Mouse (Mus musculus) heart, embryonic 16.5 days (tissue): Measurements from ENCODE around the gene Rbfox1. TPM values are rescaled to one million over a fixed set of nuclear protein-coding genes. Genes with fewer than 3 reads are reported as not detected.

Source experiments
- ATAC-seq: fragments of 200-750 bp; cut with Nextera tagmentation; replicated peaks from 2 replicates; pipeline ENCODE4 v1.8.0; 2017; ENCODE audit warnings: moderate number of reproducible peaks; ENCODE audit not compliant: insufficient read depth, low FRiP score; ENCODE audit errors: extremely low read depth
- H3K27ac ChIP-seq: fragments of 300-500 bp; sonication (generic); 2 replicates; pipeline ENCODE4 v1.5.1; 2014; ENCODE audit warnings: mild to moderate bottlenecking, low read length, control low read depth, moderate library complexity
- H3K27me3 ChIP-seq: fragments of 300-500 bp; sonication (generic); 2 replicates; pipeline ENCODE4 v1.6.1; 2014; ENCODE audit warnings: low read length, mixed read lengths; ENCODE audit not compliant: control insufficient read depth, insufficient read depth
- H3K36me3 ChIP-seq: fragments of 300-500 bp; sonication (generic); 2 replicates; pipeline ENCODE4 v1.6.1; 2014; ENCODE audit not compliant: control insufficient read depth, insufficient read depth
- H3K4me1 ChIP-seq: fragments of 300-500 bp; sonication (generic); 2 replicates; pipeline ENCODE4 v1.6.1; 2014; ENCODE audit warnings: low read length, mixed read lengths; ENCODE audit not compliant: control insufficient read depth, insufficient read depth
- H3K4me2 ChIP-seq: fragments of 300-500 bp; sonication (generic); 2 replicates; pipeline ENCODE4 v1.6.1; 2014; ENCODE audit warnings: low read depth, mild to moderate bottlenecking, control low read depth, low read length
- H3K4me3 ChIP-seq: fragments of 300-500 bp; sonication (generic); 2 replicates; pipeline ENCODE4 v1.5.1; 2014; ENCODE audit warnings: mild to moderate bottlenecking, control low read depth, low read length
- H3K9ac ChIP-seq: fragments of 300-500 bp; sonication (generic); 2 replicates; pipeline ENCODE4 v1.6.1; 2014; ENCODE audit warnings: low read length, control low read depth
- H3K9me3 ChIP-seq: fragments of 300-500 bp; sonication (generic); replicated peaks from 2 replicates; pipeline ENCODE4 v1.6.1; 2016; ENCODE audit warnings: low read length; ENCODE audit not compliant: control insufficient read depth
- WGBS: fragments of 180-500 bp; shearing (Covaris S2); extraction: QIAGEN DNeasy Blood & Tissue Kit; methylation state at CpG from one replicate; pipeline ENCODE4 v1.1.7; 2014; 5-methylcytosine and 5-hydroxymethylcytosine counted together
- polyA plus RNA-seq: library from polyadenylated mRNA; unstranded; fragments of >200 nt; fragmentation: Nextera tagmentation; extraction: Ambion mirVana; gene quantifications from 2 replicates; pipeline ENCODE4 v1.2.1, GENCODE M21; 2015

Gene Rbfox1
- polyA plus RNA-seq, 1 experiment from 2014 or later: 5.9 TPM

DNA sequence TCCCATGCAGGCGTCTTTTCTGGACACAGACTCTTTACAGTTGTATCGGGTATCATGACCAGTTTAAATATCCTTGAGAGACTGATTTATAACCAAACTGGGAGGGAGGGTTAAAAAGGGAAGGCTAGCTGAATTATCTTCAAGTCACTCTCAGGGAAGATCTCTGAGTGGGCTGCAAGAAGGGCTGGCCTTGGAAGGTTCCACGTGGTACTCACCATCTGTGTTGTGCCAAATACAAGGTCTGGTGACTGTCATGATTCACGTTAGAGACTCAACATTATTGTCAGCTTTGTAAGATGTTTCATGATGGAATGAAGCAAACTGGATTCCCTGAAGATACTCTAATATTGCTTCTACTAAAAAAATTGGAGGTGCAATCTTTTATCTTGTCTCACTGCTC, 847.5 kb downstream of the Rbfox1 start:
- Histone ChIP-seq H3K9me3 (no peaks in the 10 kb centered on the region), H3K36me3 (no peaks in the 10 kb centered on the region), H3K27me3 (no peaks in the 10 kb centered on the region), H3K4me2 (no peak overlapping the region), H3K27ac (no peak overlapping the region), H3K4me1 (no peaks in the 10 kb centered on the region), H3K9ac (no peak overlapping the region), H3K4me3 (no peak overlapping the region)
- 72% methylated on average over 4 of the region's 4 CpGs for WGBS
- ATAC-seq: no peak

DNA sequence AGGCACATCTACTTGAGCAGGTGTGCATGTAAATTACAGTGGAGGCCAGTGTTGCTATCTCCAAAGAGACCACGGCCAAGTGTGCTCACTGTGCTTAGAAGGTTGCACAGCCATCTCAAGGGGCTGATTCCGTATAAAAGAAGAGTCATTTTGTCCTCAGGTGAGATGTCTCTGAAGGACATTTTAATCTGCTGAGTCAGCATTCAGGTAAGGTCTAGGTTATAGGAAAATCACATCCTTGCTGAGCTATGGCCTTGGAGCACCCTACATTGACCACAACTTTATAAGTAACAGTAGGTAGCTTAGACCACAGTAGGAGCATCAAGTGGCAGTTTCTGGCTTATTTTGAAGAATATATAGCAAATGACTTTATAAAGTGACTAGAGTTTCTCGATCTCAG, 848.3 kb downstream of the Rbfox1 start:
- no peak overlapping the region for H3K9ac ChIP-seq
- 86% methylated on average over 3 of the region's 3 CpGs for WGBS
- ATAC-seq: no peak
- no peaks in the 10 kb centered on the region for H3K36me3 ChIP-seq
- H3K4me1 ChIP-seq: no peaks in the 10 kb centered on the region
- no peak overlapping the region for H3K4me2 ChIP-seq
- no peak overlapping the region for H3K27ac ChIP-seq
- no peak overlapping the region for H3K4me3 ChIP-seq
- H3K27me3 ChIP-seq: no peaks in the 10 kb centered on the region
- no peaks in the 10 kb centered on the region for H3K9me3 ChIP-seq

DNA sequence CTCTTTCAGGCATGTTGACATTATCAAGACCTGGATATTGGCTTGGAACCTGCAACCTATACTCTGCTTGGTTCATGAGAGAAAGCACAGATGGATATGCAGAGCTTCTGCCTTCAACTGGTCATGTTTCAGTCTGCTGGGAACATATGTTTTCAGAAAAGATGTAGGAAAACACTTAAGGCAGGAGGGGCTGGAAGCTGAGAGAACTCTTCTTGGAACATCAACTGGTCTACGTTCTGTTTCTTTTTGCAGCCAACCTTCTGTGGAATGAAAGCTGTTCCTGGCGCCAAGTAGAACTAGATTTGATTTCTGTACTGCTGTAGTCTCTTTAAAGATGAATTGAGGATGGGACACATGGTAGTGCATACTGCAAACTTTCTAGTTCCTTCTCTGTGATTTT, 851.4 kb downstream of the Rbfox1 start:
- H3K9ac ChIP-seq: no peak overlapping the region
- H3K9me3 ChIP-seq: no peaks in the 10 kb centered on the region
- no peak for ATAC-seq

DNA sequence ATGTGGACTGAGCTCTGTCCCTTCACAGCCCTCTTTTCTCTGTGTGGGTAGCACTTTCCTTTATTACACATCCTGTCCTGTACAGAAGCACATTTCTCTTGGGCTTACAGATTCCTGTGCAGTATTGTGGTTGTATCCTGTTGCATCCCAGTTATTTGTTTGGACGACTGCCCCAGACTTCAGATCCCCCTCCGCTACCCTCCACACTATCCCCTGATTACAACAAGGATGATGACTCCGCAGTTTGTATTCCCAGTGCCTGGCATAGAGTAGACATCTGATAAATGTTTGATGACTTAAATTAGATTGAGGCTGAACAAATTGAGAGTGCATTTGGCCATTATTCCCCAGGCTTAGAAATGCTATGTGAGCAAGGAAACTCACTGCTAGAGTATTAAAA, 851.8 kb downstream of the Rbfox1 start:
- Histone ChIP-seq H3K27me3 (no peaks in the 10 kb centered on the region), H3K4me1 (no peaks in the 10 kb centered on the region), H3K27ac (no peak overlapping the region), H3K4me3 (no peak overlapping the region), H3K9me3 (no peaks in the 10 kb centered on the region), H3K4me2 (no peak overlapping the region), H3K36me3 (no peaks in the 10 kb centered on the region), H3K9ac (no peak overlapping the region)
- 71% methylated on average over 3 of the region's 3 CpGs for WGBS
- ATAC-seq: no peak

More for the DNA sequence above, 851.4 kb downstream of the Rbfox1 start:
- Histone ChIP-seq H3K27ac (no peak overlapping the region), H3K4me1 (no peaks in the 10 kb centered on the region), H3K27me3 (no peaks in the 10 kb centered on the region), H3K36me3 (no peaks in the 10 kb centered on the region), H3K4me3 (no peak overlapping the region), H3K4me2 (no peak overlapping the region)
- WGBS: 64% methylated on average over 2 of the region's 2 CpGs

GRCm38 (mm10) chr16:6746116-6746515, 861.0 kb downstream of the Rbfox1 start:
- ATAC-seq: no peak
- no peaks in the 10 kb centered on the region for H3K9me3 ChIP-seq
- no peak overlapping the region for H3K9ac ChIP-seq
- no peak overlapping the region for H3K4me2 ChIP-seq
- no peak overlapping the region for H3K4me3 ChIP-seq
- 79% methylated on average over 2 of the region's 2 CpGs for WGBS
- H3K4me1 ChIP-seq: no peaks in the 10 kb centered on the region
- no peaks in the 10 kb centered on the region for H3K36me3 ChIP-seq
- no peak overlapping the region for H3K27ac ChIP-seq
- H3K27me3 ChIP-seq: no peaks in the 10 kb centered on the region

DNA sequence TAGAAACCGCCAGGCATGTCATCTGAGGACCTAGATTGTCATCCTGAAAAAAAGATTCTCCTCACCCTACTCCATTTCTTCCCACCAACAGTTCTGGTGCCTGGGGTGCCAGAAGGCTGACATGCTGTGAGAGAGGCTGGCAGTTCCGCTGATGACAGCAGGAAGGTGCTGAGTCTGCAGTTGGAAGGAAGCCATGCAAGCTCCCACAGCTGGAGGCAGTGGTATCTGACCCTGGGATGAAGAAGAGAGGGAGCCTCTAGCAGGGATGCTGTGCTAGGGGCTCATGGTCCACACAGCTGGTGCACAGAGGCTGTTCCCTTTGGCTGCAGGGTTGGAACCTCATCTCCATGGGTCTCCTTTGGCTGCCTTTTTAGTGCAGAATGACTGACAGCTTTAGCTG, 865.3 kb downstream of the Rbfox1 start:
- Histone ChIP-seq H3K9ac (no peak overlapping the region), H3K4me3 (no peak overlapping the region), H3K4me1 (no peaks in the 10 kb centered on the region), H3K27ac (no peak overlapping the region), H3K27me3 (no peaks in the 10 kb centered on the region), H3K9me3 (no peaks in the 10 kb centered on the region), H3K4me2 (no peak overlapping the region), H3K36me3 (no peaks in the 10 kb centered on the region)
- 51% methylated on average over 2 of the region's 2 CpGs for WGBS
- no peak for ATAC-seq

GRCm38 (mm10) chr16:6754847-6755246, 869.7 kb downstream of the Rbfox1 start:
- H3K27me3 ChIP-seq: no peaks in the 10 kb centered on the region
- no peak for ATAC-seq

GRCm38 (mm10) chr16:6769495-6770237, 884.5 kb downstream of the Rbfox1 start:
- WGBS: 65% methylated on average over 14 of the region's 14 CpGs
- no peak overlapping the region for H3K27ac ChIP-seq
- H3K9me3 ChIP-seq: no peaks in the 10 kb centered on the region
- H3K4me1 ChIP-seq: no peaks in the 10 kb centered on the region
- H3K9ac ChIP-seq: no peak overlapping the region
- H3K4me3 ChIP-seq: no peak overlapping the region
- no peaks in the 10 kb centered on the region for H3K36me3 ChIP-seq
- H3K4me2 ChIP-seq: no peak overlapping the region
- ATAC-seq: no peak
- H3K27me3 ChIP-seq: no peaks in the 10 kb centered on the region

More at GRCm38 (mm10) chr16:6754847-6755246, 869.7 kb downstream of the Rbfox1 start:
- Histone ChIP-seq H3K36me3 (no peaks in the 10 kb centered on the region), H3K9ac (no peak overlapping the region), H3K4me3 (no peak overlapping the region), H3K4me1 (no peaks in the 10 kb centered on the region), H3K9me3 (no peaks in the 10 kb centered on the region), H3K4me2 (no peak overlapping the region), H3K27ac (no peak overlapping the region)
- 72% methylated on average over 3 of the region's 3 CpGs for WGBS

DNA sequence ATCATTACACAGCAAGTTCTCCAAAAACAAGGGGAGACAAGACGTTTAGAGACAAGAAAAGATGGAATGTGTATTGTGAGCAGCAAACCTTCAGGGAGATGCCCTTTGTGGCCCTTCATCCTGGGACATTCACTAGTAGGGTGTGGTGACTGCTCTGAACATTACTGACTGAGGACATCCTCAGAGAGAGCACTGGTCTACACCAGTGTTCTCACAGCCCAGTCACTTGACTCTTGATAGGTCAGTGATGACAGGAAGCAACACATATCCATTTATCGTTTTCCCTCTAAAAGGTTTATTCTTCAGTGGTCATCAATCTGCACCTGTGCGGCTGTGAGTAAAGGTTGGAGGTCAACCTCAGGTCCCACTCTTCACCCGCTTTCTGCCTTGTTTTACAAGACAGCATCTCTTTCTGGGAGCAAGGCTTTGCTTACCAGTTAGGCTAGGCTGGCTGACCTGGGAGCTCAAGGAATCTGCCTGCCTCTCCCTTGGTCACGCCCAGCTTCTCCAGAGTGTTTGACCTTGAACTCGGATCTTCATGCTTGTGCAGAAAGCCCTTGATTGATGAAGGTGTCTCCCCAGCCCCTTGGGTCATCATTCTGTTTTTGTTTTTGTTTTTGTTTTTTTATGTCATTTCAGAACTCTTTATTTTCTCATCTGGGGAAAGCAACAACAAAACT, 892.5 kb downstream of the Rbfox1 start:
- H3K27me3 ChIP-seq: no peaks in the 10 kb centered on the region
- H3K9ac ChIP-seq: no peak overlapping the region
- H3K27ac ChIP-seq: no peak overlapping the region
- no peak overlapping the region for H3K4me3 ChIP-seq
- ATAC-seq: no peak
- H3K4me1 ChIP-seq: no peaks in the 10 kb centered on the region
- no peaks in the 10 kb centered on the region for H3K36me3 ChIP-seq
- no peak overlapping the region for H3K4me2 ChIP-seq
- 75% methylated on average over 6 of the region's 6 CpGs for WGBS
- no peaks in the 10 kb centered on the region for H3K9me3 ChIP-seq
